Mouse (Mus musculus): Measurements from ENCODE around the gene Copz1.

DNA sequence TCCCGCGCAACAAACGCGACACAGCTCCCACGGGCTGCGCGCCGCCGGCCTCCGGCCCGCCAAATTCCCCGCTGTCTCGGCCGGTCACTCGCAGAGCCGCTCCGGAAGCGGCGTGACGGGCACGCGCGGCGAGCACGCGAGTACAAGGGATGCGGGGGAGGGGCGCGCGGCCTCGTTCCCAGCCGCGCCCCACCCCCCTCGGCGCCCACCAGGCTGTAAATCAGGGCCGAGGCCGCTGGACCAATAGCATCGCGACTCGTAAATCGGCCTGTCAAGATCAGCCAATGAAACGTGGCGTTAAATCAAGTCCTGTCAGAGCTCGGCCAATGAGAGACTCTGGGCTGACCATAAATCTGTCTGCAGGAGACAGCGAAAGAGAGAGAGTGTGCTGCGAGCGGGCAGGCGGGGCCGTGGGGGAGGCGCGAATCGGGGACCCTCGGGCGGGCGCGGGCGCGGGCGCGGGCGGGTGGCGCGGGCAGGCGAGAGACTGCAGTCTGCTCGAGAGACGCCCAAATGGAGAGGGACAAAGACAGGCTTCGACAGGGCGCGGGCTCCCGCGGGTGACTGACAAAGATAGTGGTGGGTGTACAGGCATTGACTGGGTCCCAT is 32.7 kb downstream of the Copz1 start:
- TF ChIP-seq CTCF (IDR thresholded peaks at IDR 0.05) (peak; percentile 1; the same call in 1 of the 2 replicates), EP300 (IDR thresholded peaks at IDR 0.05) (peak; percentile 33; the same call in 1 of the 2 replicates)

All from lung, postnatal 0 days (tissue).